Mouse (Mus musculus) stomach, embryonic 16.5 days (tissue): Measurements from ENCODE around the gene Gm20479. TPM values are rescaled to one million over a fixed set of nuclear protein-coding genes. Genes with fewer than 3 reads are reported as not detected.

Source experiments
- ATAC-seq: fragments of 200-750 bp; cut with Nextera tagmentation; 2 replicates; pipeline ENCODE4 v1.8.0; 2017; ENCODE audit warnings: moderate number of reproducible peaks, moderate TSS enrichment; ENCODE audit not compliant: insufficient read depth, low FRiP score
- H3K27ac ChIP-seq: fragments of 300-500 bp; sonication (generic); 2 replicates; pipeline ENCODE4 v1.5.1; 2014; ENCODE audit warnings: low read length
- H3K27me3 ChIP-seq: fragments of 300-500 bp; sonication (generic); 2 replicates; pipeline ENCODE4 v1.6.1; 2014; ENCODE audit warnings: low read length, control low read depth, mixed read lengths; ENCODE audit not compliant: control insufficient read depth, insufficient read depth
- H3K36me3 ChIP-seq: fragments of 300-500 bp; sonication (generic); 2 replicates; pipeline ENCODE4 v1.6.1; 2014; ENCODE audit warnings: low read length; ENCODE audit not compliant: control insufficient read depth, insufficient read depth
- H3K4me1 ChIP-seq: fragments of 300-500 bp; sonication (generic); 2 replicates; pipeline ENCODE4 v1.6.1; 2014; ENCODE audit warnings: low read length, control low read depth, mixed read lengths; ENCODE audit not compliant: control insufficient read depth, insufficient read depth
- H3K4me2 ChIP-seq: fragments of 300-500 bp; sonication (generic); 2 replicates; pipeline ENCODE4 v1.6.1; 2014; ENCODE audit warnings: low read depth, low read length, mixed read lengths
- H3K4me3 ChIP-seq: fragments of 300-500 bp; sonication (generic); replicated peaks from 2 replicates; pipeline ENCODE4 v1.5.1; 2014; ENCODE audit warnings: mild to moderate bottlenecking, low read length
- H3K9ac ChIP-seq: fragments of 300-500 bp; sonication (generic); 2 replicates; pipeline ENCODE4 v1.6.1; 2014; ENCODE audit warnings: low read length
- H3K9me3 ChIP-seq: fragments of 300-500 bp; sonication (generic); replicated peaks from 2 replicates; pipeline ENCODE4 v1.6.1; 2016; ENCODE audit warnings: low read length, control low read depth; ENCODE audit not compliant: control insufficient read depth
- WGBS: fragments of 180-500 bp; shearing (Covaris S2); extraction: QIAGEN DNeasy Blood & Tissue Kit; methylation state at CpG from one replicate; pipeline ENCODE4 v1.1.7; 2014; 5-methylcytosine and 5-hydroxymethylcytosine counted together
- polyA plus RNA-seq: library from polyadenylated mRNA; unstranded; fragments of >200 nt; fragmentation: Nextera tagmentation; extraction: Ambion mirVana; gene quantifications from 2 replicates; pipeline ENCODE4 v1.2.1, GENCODE M21; 2015

Gene Gm20479
- polyA plus RNA-seq, 1 experiment from 2014 or later, result 3.0 TPM

GRCm38 (mm10) chr7:27360749-27361148 is 3.5 kb upstream of the Gm20479 start:
- no peaks in the 10 kb centered on the region for H3K36me3 ChIP-seq
- peaks cover 25% of the 10 kb centered on the region for H3K4me1 ChIP-seq
- H3K9ac ChIP-seq, result no peak overlapping the region
- H3K27me3 ChIP-seq, result peaks cover 30% of the 10 kb centered on the region
- peak overlapping the region; percentile 54 for H3K4me2 ChIP-seq
- H3K9me3 ChIP-seq, result no peaks in the 10 kb centered on the region
- no peak for ATAC-seq
- WGBS, result 47% methylated on average over 6 of the region's 6 CpGs
- H3K27ac ChIP-seq, result no peak overlapping the region
- 0 out of 2 replicates have a peak overlapping the region, but pooled peaks have one; percentile 9 for H3K4me3 ChIP-seq

DNA sequence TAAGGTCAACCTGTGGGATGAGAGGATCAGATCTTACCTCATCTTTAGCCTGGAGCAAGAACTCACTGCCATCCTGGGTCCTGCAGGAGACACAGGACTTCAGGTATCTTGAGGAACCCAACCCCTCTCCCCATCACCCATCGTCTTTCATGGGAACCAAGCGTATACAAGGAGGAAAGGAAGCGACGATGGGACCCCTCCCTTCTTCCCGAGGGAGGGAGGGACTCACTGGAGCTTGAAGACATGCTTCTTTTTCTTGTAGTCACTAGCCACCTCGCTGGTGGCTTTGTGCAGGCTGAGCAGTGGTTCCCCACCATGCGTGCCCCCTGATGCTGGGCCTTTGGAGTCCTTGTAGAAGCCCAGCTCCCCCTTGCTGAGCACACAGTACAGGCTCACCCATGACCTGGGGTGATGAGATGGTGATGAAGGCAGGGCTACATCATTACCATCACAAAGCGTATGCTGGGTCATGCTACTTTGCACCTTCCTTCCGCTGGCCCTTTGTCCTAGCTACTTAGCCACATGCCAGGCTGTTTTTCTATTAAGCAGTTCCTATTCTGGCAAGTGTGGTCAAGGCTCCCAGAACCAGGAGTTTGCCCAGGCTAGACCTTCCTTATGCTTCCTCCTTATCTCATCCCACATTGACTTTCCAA is 2.6 kb upstream of the Gm20479 start:
- H3K27me3 ChIP-seq, result peaks cover 20% of the 10 kb centered on the region
- H3K27ac ChIP-seq, result no peak overlapping the region
- no peak for ATAC-seq
- H3K4me2 ChIP-seq, result no peak overlapping the region
- no peaks in the 10 kb centered on the region for H3K9me3 ChIP-seq
- no peak overlapping the region for H3K4me3 ChIP-seq
- H3K4me1 ChIP-seq, result peaks cover 32% of the 10 kb centered on the region
- H3K9ac ChIP-seq, result no peak overlapping the region
- no peaks in the 10 kb centered on the region for H3K36me3 ChIP-seq
- WGBS, result 87% methylated on average over 9 of the region's 9 CpGs

DNA sequence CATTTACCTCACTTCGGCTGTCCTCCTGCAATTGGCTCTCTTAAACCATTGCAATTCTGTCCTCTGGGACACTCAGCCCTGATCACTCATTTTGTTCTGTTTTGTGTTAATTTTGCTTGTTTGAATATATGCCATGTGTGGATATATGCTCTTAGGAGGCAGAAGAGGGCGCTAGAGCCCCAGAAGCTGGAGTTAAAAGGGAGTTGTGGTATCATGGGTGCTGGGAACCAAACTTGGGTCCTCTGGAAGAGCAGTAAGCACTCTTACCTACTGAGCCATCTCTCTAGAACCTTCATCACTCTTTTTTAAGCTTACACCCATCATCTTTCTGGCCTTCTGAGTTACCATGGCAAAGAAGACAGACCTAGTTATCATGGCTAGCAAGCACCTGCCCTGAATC is 1.9 kb upstream of the Gm20479 start:
- Histone ChIP-seq H3K4me3 (no peak overlapping the region), H3K27me3 (peaks cover 14% of the 10 kb centered on the region), H3K9ac (no peak overlapping the region), H3K4me2 (no peak overlapping the region), H3K9me3 (no peaks in the 10 kb centered on the region), H3K4me1 (peaks cover 34% of the 10 kb centered on the region), H3K27ac (no peak overlapping the region), H3K36me3 (no peaks in the 10 kb centered on the region)
- ATAC-seq, result no peak
- WGBS, result 65% methylated on average over 2 of the region's 2 CpGs

DNA sequence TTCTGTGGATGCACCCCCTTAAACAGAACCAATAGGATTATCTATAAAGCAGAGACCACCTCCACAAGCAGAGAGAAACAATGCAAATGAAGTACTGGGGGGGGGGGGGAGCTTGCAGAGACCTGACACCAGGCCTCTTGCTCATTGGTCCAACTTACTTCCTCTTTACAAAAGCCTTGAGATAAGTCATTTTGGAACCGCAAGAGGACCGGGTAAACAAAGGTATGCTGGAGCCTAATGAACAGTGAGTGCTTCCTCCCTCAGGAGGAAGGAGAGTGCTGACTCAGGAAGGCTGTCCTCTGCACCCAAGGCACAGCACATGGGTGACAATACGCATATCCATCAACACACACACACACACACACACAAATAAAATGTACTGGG is 368 bp upstream of the Gm20479 start:
- no peaks in the 10 kb centered on the region; the same call in 1 of the 2 replicates for H3K27me3 ChIP-seq
- peaks cover 33% of the 10 kb centered on the region for H3K4me1 ChIP-seq
- no peaks in the 10 kb centered on the region for H3K9me3 ChIP-seq
- WGBS, result 14% methylated on average over 3 of the region's 3 CpGs
- H3K4me2 ChIP-seq, result peak overlapping the region; percentile 89
- H3K9ac ChIP-seq, result peak overlapping the region; percentile 72; the same call in 1 of the 2 replicates
- no peaks in the 10 kb centered on the region for H3K36me3 ChIP-seq
- peak overlapping the region; percentile 73 for H3K4me3 ChIP-seq
- no peak for ATAC-seq
- H3K27ac ChIP-seq, result peak overlapping the region; percentile 96

- H3K4me3 ChIP-seq, result peak overlapping the region; percentile 73
- peak; percentile 42 for ATAC-seq
- no peaks in the 10 kb centered on the region for H3K9me3 ChIP-seq
- peak overlapping the region; percentile 96 for H3K27ac ChIP-seq
- WGBS, result under 1% methylated on average over 16 of the region's 16 CpGs
- no peaks in the 10 kb centered on the region for H3K27me3 ChIP-seq
- peak overlapping the region; percentile 72 for H3K9ac ChIP-seq
- peaks cover 30% of the 10 kb centered on the region for H3K4me1 ChIP-seq
- H3K4me2 ChIP-seq, result peak overlapping the region; percentile 89
- H3K36me3 ChIP-seq, result no peaks in the 10 kb centered on the region
Observed at GRCm38 (mm10) chr7:27356248-27356647, 971 bp downstream of the Gm20479 start.

GRCm38 (mm10) chr7:27355745-27356240 is 1.4 kb downstream of the Gm20479 start, which contains the start of gene Shkbp1:
Gene Shkbp1 (minus strand): TSS chr7:27356019.
- peak; percentile 92 for ATAC-seq
- Histone ChIP-seq H3K27ac (peak within 1 kb of the TSS; percentile 96), H3K4me3 (peak within 1 kb of the TSS; percentile 73), H3K4me2 (peak within 1 kb of the TSS; percentile 89), H3K9me3 (no peaks in the 10 kb centered on the region), H3K9ac (peak within 1 kb of the TSS; percentile 76), H3K27me3 (no peaks in the 10 kb centered on the region), H3K4me1 (peaks cover 30% of the 10 kb centered on the region), H3K36me3 (no peaks in the 10 kb centered on the region)
- WGBS, result under 1% methylated on average over 34 of the region's 34 CpGs

- Histone ChIP-seq H3K9ac (peak overlapping the region; percentile 76), H3K36me3 (no peaks in the 10 kb centered on the region), H3K27me3 (no peaks in the 10 kb centered on the region), H3K27ac (peak overlapping the region; percentile 47; the same call in 1 of the 2 replicates), H3K4me2 (peak overlapping the region; percentile 89), H3K9me3 (no peaks in the 10 kb centered on the region), H3K4me1 (peaks cover 30% of the 10 kb centered on the region), H3K4me3 (peak overlapping the region; percentile 73)
- 5% methylated on average over 14 of the region's 14 CpGs for WGBS
- ATAC-seq, result no peak
Observed at GRCm38 (mm10) chr7:27355261-27355660, 2.0 kb downstream of the Gm20479 start.

- peak overlapping the region; percentile 73 for H3K4me3 ChIP-seq
Observed at GRCm38 (mm10) chr7:27354783-27355182, 2.4 kb downstream of the Gm20479 start.

DNA sequence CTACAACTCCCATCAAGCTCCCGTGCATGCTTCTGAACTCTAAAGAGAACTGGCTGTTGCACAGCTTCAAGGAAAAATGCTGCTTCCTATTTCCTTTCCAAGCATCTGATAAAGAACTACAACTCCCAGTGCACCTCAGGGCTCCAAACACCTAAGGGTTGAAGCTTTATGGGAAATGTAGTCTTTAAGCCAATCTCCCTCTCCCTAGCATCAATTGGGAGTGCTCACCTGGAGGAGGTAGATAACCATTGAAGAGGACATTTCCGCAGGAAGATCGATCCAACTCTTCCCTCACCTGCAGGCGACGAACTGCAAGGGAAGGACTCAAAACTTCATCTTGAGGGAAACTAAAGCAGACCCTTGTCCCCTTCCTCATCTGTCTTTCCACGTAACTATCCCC is 3.1 kb downstream of the Gm20479 start:
- no peak for ATAC-seq
- 27% methylated on average over 6 of the region's 6 CpGs for WGBS
- no peaks in the 10 kb centered on the region for H3K36me3 ChIP-seq
- no peaks in the 10 kb centered on the region for H3K9me3 ChIP-seq
- H3K4me1 ChIP-seq, result peaks cover 30% of the 10 kb centered on the region
- H3K9ac ChIP-seq, result no peak overlapping the region; the same call in 1 of the 2 replicates
- H3K4me2 ChIP-seq, result peak overlapping the region; percentile 89
- H3K4me3 ChIP-seq, result peak overlapping the region; percentile 13; the same call in 1 of the 2 replicates
- no peak overlapping the region for H3K27ac ChIP-seq
- H3K27me3 ChIP-seq, result no peaks in the 10 kb centered on the region

More at GRCm38 (mm10) chr7:27354783-27355182, 2.4 kb downstream of the Gm20479 start:
- ATAC-seq, result no peak
- no peaks in the 10 kb centered on the region for H3K36me3 ChIP-seq
- no peak overlapping the region for H3K27ac ChIP-seq
- H3K9ac ChIP-seq, result peak overlapping the region; percentile 3; the same call in 1 of the 2 replicates
- no peaks in the 10 kb centered on the region for H3K9me3 ChIP-seq
- WGBS, result 43% methylated on average over 4 of the region's 4 CpGs
- H3K4me1 ChIP-seq, result peaks cover 30% of the 10 kb centered on the region
- H3K27me3 ChIP-seq, result no peaks in the 10 kb centered on the region
- peak overlapping the region; percentile 89 for H3K4me2 ChIP-seq
